Mouse (Mus musculus): Measurements from ENCODE around the gene Dusp2.
A peak's percentile ranks its signal among the peaks of the same experiment; 100 is the strongest.
"Not testable (repeated sequence)": the region's sequence is repeated elsewhere in the genome, so short reads cannot be mapped to it uniquely, and the experiment has no call there.

Gene Dusp2

DNA sequence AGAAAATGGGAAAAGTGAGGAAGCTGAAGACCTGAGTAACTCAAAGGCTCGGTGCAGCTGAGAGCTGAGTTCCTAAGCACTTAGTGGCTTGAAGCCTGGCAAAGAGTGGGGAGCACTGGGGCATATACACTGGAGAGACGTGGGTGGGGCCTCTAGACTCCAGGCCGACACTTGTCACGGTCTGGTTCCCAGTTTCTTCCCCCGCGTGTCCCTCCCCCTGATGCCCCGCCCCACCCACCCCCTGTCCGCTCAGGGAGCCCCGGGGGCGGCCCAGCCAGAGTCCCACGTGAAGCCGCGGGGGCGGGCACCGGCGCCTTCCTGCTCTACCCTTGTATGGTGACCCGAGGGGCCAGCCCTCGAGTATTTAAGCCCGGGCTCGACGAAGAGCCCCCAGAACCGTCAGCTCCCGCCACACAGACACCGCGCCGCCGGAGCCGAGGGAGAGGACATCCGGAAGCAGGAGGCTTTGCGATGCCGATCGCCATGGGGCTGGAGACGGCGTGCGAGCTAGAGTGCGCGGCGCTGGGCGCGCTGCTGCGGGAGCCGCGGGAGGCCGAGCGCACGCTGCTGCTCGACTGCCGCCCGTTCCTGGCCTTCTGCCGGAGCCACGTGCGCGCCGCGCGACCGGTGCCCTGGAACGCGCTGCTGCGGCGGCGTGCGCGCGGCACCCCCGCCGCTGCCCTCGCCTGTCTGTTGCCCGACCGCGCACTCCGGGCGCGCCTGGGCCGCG, at the start of gene Dusp2:
Gene Dusp2 (plus strand): TSS at position 393 of the 730 bp plus-strand sequence.
- DNase-seq (ENCODE audit: low read depth, low spot score), result peak; percentile 81

DNA sequence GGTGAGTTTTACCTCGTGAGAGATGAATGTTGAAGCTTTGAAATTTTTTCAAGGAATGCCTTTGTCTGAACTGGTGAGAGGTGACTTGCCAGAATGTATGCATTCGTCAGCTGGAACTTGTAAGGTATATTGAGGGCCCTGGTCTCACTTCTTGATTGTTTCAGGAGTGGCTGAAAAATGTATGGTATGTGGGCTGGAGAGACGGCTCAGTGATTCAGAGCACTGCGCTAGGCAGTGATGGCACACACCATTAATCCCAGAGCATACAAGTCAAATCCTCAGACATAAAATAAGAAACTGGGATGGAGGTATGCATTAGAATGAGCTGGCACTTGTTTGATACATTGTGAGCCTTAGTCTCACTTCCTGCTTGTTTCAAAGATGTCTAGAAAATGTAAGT, 43.7 kb upstream of the Dusp2 start:
- DNase-seq (ENCODE audit: low read depth, low spot score), result no peak

DNA sequence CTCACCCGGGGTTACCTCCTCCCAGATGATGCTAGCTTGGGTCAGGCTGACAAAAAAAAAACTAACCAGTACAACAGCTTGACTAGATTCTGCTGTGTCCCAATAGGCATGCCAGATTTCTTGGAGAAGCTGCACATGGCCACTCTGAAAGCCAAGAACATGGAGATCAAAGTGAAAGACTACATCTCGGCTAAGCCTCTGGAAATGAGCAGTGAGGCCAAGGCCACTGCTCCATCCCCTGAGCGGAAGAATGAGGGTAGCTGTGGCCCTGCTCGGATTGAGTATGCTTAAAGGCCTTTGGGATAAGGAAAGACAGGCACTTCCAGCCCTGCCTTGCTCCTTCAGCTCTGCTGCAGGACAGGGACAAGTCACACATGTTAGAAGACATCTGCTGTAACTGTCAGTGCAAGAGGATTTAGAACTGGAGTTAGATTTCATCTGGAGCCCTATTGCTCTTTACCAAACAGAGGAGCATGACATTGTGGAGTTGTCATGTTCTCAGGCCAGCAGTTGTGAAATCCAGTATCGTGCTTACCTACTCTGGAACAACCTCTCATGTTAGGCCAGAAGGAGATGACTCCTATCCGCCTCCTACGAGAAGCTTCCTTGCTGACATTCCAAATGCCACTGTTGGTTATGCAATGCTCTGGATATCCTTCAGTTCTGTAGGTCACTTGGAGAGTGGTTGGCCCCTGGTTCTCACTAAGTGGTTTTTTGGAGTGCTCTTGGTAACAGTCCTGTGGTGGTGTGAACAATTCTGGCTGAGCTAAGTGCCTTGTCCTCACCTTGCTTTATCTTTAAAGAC, 38.8 kb upstream of the Dusp2 start:
- DNase-seq (ENCODE audit: low read depth, low spot score), result no peak

- DNase-seq (ENCODE audit: low read depth, low spot score), result no peak
Measured at GRCm38 (mm10) chr2:127298056-127298455, 37.9 kb upstream of the Dusp2 start.

GRCm38 (mm10) chr2:127300701-127301100, 35.3 kb upstream of the Dusp2 start:
- DNase-seq (ENCODE audit: low read depth, low spot score), result peak; percentile 20

DNA sequence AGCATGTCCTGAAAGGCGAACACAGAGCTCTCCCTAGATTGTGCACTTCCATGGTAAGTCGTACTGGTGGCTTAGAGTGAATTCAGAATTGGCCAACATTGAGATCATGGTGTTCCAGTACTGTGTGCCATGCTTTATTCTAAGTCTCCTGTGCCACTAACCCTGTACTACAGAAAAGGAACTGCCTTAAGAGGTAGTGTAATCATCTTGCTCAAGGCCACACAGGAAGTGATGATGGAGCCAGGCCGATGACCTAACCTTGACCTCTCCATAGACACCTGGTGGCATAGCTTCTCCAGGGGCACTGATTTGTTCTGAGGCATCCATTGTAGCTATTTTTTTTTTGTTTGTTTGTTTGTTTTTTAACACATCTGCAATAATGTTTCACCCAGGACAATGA, 34.1 kb upstream of the Dusp2 start:
- DNase-seq (ENCODE audit: low read depth, low spot score), result no peak

GRCm38 (mm10) chr2:127304192-127304591, 31.8 kb upstream of the Dusp2 start:
- DNase-seq (ENCODE audit: low read depth, low spot score), result not testable (repeated sequence)

DNA sequence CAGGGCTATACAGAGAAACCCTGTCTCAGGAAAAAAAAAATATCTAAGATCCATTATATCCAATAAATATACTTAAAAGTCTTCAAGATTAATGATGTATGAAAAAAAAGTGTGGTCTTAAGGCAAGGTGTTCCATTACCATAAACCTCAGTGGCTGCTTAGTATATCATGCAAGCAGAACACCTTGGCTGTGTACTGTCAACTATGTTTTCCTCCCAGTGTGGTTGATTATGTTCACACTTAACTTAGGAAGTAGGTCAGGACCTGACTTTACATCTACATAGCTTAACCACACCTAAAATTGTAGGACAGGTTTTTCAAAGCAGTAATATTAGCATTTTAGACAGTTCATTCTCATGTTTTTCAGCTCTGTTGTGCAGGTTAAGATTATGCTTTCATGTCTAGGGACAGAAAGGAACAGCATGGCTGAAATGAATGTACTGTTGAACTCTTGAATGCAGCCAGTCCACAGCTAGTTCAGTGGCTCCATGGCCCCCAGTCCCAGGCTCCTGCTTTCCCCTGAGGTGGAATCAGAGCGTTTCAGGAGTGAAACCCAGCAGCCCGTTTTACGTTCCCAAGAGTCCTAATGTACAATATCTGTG, 31.2 kb upstream of the Dusp2 start:
- DNase-seq (ENCODE audit: low read depth, low spot score), result no peak

- no peak for DNase-seq (ENCODE audit: low read depth, low spot score)
Measured at GRCm38 (mm10) chr2:127306123-127306522, 29.8 kb upstream of the Dusp2 start.

- DNase-seq (ENCODE audit: low read depth, low spot score), result peak; percentile 69
Measured at GRCm38 (mm10) chr2:127307179-127307578, 28.8 kb upstream of the Dusp2 start.

DNA sequence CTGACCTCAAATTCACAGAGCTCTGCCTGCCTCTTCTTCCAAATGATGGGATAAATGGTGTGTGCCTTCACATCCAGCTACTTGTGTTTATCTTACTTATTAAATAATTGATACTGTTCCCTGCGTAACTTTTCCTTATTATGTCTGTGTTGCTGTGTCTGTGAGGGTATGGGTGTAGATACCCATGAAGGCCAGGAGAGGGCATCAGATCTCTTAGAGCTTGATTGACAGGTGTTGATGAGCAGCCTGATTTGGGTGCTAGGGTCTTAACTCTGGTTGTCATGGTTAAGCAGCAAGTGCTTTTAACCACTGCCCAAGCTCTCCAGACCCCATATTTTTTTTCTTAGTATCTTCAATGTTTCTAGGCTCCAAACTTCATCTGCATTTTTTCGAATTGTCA, 27.3 kb upstream of the Dusp2 start:
- peak; percentile 64 for DNase-seq (ENCODE audit: low read depth, low spot score)

DNA sequence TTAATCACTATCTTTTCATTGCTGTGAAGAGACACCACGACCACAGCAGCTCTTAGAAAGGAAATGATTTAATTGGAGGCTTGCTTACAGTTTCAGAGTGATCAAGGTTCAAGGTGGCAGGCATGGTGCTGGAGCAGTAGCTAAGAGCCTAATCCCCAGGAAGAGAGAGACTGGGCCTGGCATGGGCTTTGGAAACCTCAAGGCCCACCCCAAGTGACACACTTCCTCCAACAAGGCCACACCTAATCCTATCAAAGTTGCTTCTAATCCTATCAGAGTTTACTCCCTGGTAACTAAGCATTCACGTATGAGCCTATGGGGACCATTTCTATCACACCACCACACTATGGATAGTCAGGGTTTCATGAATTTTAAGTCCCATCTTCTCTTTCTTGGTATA, 25.7 kb upstream of the Dusp2 start:
- no peak for DNase-seq (ENCODE audit: low read depth, low spot score)

GRCm38 (mm10) chr2:127310685-127311084, 25.3 kb upstream of the Dusp2 start:
- DNase-seq (ENCODE audit: low read depth, low spot score), result no peak

- DNase-seq (ENCODE audit: low read depth, low spot score), result no peak
Measured at GRCm38 (mm10) chr2:127311193-127311592, 24.8 kb upstream of the Dusp2 start.

DNA sequence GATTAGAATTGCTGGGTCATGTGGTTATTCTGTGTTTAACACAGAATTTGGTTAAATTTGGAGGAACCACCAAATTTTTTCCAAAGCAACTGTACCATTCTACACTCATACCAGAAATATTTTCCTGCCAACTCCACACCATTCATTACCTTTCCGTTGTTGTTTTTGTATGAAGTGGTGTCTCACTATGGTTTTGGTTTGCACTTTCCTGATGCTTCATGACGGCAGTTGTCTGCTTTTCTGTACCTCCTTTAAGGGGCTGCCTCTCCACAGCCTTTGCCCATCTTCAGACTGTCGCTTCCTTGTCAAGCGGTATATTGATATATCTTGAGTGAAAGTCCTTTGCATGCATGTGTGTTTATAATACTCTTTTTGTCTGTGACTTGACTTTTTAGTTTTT, 23.2 kb upstream of the Dusp2 start:
- no peak for DNase-seq (ENCODE audit: low read depth, low spot score)

GRCm38 (mm10) chr2:127313878-127314277, 22.1 kb upstream of the Dusp2 start:
- peak; percentile 27 for DNase-seq (ENCODE audit: low read depth, low spot score)

DNA sequence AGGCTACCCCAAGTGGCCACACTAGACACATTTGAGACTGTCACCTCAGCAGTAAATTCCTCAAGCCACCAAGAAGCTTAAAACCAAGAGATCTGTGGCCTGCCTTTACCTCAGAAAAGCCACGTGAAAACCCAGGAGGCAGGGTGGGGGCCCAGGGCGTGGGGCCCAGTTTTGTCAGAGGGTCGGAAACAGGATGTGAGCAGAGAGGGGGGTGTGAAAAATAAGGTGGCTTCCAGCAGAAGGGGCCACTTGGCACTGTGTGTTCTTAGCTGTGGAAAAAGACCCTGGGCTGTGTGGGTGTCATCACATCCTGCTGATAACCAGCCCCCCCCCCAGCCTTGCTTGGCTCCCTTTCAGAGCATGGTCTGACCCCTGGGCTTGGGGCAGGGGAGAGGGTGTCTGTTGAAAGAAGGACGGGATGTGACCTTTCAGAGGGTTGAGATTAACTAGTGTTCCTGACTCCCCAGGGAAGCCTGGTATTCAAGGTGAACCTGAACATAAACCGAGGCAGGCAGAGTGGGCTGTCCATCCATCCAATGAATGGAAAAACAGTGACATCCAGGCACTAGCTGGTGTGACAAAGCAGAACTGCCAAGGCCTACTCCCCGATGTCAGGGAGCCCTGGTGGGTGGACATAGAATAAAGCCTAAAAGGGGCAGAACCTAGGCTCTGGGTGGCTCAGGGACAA, 21.3 kb upstream of the Dusp2 start:
- DNase-seq (ENCODE audit: low read depth, low spot score), result no peak

DNA sequence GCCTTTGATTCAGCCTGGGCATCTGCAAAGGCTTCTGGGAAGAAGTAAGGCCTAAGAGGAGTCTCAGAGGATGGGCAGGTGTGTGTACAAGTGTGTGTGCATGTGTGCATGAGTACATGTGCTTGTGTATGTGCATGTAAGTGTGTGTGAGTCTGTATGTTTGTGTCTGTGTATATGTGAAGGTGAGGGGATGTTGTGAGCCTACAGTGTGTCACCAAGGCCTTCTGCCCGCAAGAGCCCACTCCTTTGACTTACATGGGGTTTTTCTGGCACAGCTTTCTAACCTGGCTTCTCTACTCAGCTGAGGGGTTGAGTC, 20.8 kb upstream of the Dusp2 start:
- DNase-seq (ENCODE audit: low read depth, low spot score), result no peak

GRCm38 (mm10) chr2:127316431-127316830, 19.5 kb upstream of the Dusp2 start:
- no peak for DNase-seq (ENCODE audit: low read depth, low spot score)

DNA sequence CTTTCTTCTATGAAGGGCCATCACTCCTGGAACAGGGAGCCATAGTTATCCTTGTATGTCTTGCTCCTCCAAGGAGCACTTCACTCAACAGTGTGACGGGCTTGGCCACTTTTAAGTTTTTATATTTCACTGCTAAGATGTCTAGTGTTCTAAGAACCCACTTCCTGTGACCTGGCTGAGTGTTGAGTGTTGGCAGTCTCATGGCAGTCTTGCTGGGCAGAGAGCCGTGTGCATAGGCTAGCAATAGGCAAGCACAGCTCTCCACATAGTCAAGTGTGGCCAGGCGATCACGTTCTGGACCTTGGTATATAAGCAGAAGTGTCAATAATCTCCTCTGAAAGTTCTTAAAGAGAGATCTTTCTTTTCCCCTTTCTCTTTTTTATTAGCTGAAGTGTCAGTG, 17.8 kb upstream of the Dusp2 start:
- DNase-seq (ENCODE audit: low read depth, low spot score), result no peak

DNA sequence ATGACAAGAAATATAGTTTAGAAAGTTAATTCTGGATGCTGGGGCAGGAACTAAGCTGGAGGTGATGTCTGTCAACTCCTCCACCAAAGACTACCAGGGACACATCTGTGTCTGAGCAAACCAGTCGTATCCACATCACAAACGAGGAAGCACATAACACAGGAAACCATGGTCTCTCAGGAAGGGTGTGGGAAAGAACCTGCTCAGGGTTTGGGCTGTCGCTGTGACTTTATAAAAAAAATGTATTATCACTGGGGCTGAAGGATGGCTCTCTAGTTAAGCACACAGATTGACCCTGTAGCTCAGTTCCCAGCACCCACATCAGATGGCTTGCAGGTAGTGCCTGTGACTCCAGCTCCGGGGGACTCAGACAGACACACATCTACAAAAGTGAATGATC, 16.9 kb upstream of the Dusp2 start:
- DNase-seq (ENCODE audit: low read depth, low spot score), result no peak

DNA sequence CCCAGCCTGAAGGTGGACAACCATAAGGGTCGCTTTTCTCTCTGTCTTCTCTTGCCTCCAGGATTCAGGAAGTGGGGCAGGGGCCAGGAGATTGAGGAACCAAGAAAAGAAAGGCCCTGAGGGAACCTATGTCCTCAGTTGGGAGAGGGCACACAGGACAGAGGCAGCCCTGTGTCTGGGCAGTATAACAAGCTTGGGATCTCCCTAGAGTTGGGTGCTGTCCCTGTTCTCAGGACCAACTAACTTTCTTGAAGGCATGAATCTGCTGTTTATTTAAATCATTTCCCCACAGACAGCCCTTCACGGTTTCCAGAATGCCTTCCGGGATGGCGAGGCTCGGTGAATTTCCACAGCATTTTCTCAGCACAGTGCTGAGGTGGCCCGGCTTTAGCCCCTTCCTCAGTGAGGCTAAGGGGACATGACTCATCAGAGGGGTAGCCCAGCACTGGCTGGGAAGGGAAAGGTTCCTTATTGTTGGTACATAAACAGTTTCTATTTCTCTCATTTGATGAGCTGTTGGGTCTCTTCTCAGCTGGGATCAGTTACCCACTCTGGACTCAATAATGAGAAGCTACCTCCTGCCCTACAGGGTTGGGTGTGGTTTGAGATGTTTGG, 13.2 kb upstream of the Dusp2 start:
- no peak for DNase-seq (ENCODE audit: low read depth, low spot score)
